Mouse (Mus musculus): ENCODE data around the gene Glrb. TPM values are rescaled to one million over a fixed set of nuclear protein-coding genes. Genes with fewer than 3 reads are reported as not detected.

Glrb gene
- polyA plus RNA-seq, 1 experiment from 2014 or later: 10.7 TPM

GRCm38 (mm10) chr3:80796764-80797163, 116.7 kb downstream of the Glrb start:
- H3K9ac ChIP-seq: no peak overlapping the region
- H3K4me3 ChIP-seq (replicated peaks): no peak overlapping the region
- H3K4me1 ChIP-seq: peaks cover 12% of the 10 kb centered on the region
- H3K36me3 ChIP-seq: no peaks in the 10 kb centered on the region
- no peak overlapping the region for H3K27ac ChIP-seq (replicated peaks)
- ATAC-seq (ENCODE audit: insufficient number of reproducible peaks, low FRiP score, low TSS enrichment, low read depth): no peak
- H3K9me3 ChIP-seq (replicated peaks): no peaks in the 10 kb centered on the region
- H3K4me2 ChIP-seq (replicated peaks): no peak overlapping the region
- H3K27me3 ChIP-seq: peaks cover 18% of the 10 kb centered on the region

GRCm38 (mm10) chr3:80795284-80795683, 118.2 kb downstream of the Glrb start:
- WGBS: 86% methylated on average over 2 of the region's 2 CpGs
- no peak overlapping the region for H3K27ac ChIP-seq (replicated peaks)
- H3K4me2 ChIP-seq (replicated peaks): no peak overlapping the region
- H3K27me3 ChIP-seq: peaks cover 3% of the 10 kb centered on the region
- no peaks in the 10 kb centered on the region for H3K9me3 ChIP-seq (replicated peaks)
- ATAC-seq (ENCODE audit: insufficient number of reproducible peaks, low FRiP score, low TSS enrichment, low read depth): no peak
- no peak overlapping the region for H3K9ac ChIP-seq
- H3K4me3 ChIP-seq (replicated peaks): no peak overlapping the region
- peaks cover 3% of the 10 kb centered on the region for H3K4me1 ChIP-seq
- no peaks in the 10 kb centered on the region for H3K36me3 ChIP-seq

Other genes with a start within 250 kb of the Glrb start
- 1.6 and 1.8 TPM in 2 replicates for gene Gria2, start 110.8 kb downstream of the Glrb start, polyA plus RNA-seq (2015; fragmentation: Nextera tagmentation; extraction: Ambion mirVana)
- gene Pdgfc, start 122.8 kb upstream of the Glrb start, polyA plus RNA-seq (2015; fragmentation: Nextera tagmentation; extraction: Ambion mirVana): 26.9 and 28.4 TPM in 2 replicates

Data from embryonic facial prominence, embryonic 15.5 days (tissue).